Comparison of ENCODE assay signal across 1 mouse cellular context in genomic region chr2:84714811-84715561, GRCm38 (mm10).
TF ChIP-seq lines count a peak whose summit lies in the region.

Zdhhc5 (minus strand) TSS chr2:84715180.

TF ChIP-seq in CH12.LX, 34 proteins besides CTCF, POLR2A, EP300 and RAD21 (continued from another document):
- TF ChIP-seq ZMIZ1 (IDR thresholded peaks at IDR 0.05; ENCODE audit: low read depth, low read length): peak; percentile 20
- TF ChIP-seq ZC3H11A (IDR thresholded peaks at IDR 0.05; ENCODE audit: low read depth, low read length): no peak
- peak; percentile 61; the same call in 1 of the 2 replicates for TF ChIP-seq MXI1 (IDR thresholded peaks at IDR 0.05; ENCODE audit: low read depth, low read length)
- TF ChIP-seq CHD1 (IDR thresholded peaks at IDR 0.05; ENCODE audit: low read depth, low read length): no peak
- no peak for TF ChIP-seq GABPA (IDR thresholded peaks at IDR 0.05; ENCODE audit: insufficient replicate concordance, low read depth, low read length)
- no peak for TF ChIP-seq SMC3 (IDR thresholded peaks at IDR 0.05; ENCODE audit: low read depth, low read length)
- TF ChIP-seq MAX (IDR thresholded peaks at IDR 0.05; ENCODE audit: low read length): no peak; the same call in 1 of the 2 replicates
- TF ChIP-seq NELFE (IDR thresholded peaks at IDR 0.05; ENCODE audit: low read depth, low read length): peak; percentile 93
- peak; percentile 33; the same call in 1 of the 2 replicates for TF ChIP-seq RCOR1 (conservative IDR thresholded peaks at IDR 0.05; ENCODE audit: low read depth, low read length)
- TF ChIP-seq CHD2 (IDR thresholded peaks at IDR 0.05; ENCODE audit: low read length): peak; percentile 26; the same call in 1 of the 2 replicates
- peak; percentile 66; the same call in 1 of the 2 replicates for TF ChIP-seq POLR2AphosphoS2 (IDR thresholded peaks at IDR 0.05; ENCODE audit: low read depth, low read length)
TF ChIP-seq in CH12.LX: peak in this region for 14.
